Mouse (Mus musculus) testis, adult 2 months (tissue): ENCODE results near the gene Adam15.

Source experiments
- CTCF ChIP-seq: fragments of 200-500 bp; IDR thresholded peaks from 2 replicates; pipeline ENCODE4 v1.5.1; 2012; ENCODE audit warnings: low read depth, mild to moderate bottlenecking, inconsistent platforms, low read length, moderate library complexity; ENCODE audit not compliant: control insufficient read depth, insufficient read depth, insufficient replicate concordance
- POLR2A ChIP-seq: fragments of 200-500 bp; IDR thresholded peaks from 2 replicates; pipeline ENCODE4 v1.6.1; 2012; ENCODE audit warnings: low read depth, mild to moderate bottlenecking, inconsistent platforms, low read length, moderate library complexity; ENCODE audit not compliant: control insufficient read depth

- no peak for TF ChIP-seq CTCF
- no peak for TF ChIP-seq POLR2A
These were observed 11.9 kb upstream of the Adam15 start, which contains the start of gene Dcst2 for GRCm38 (mm10) chr3:89361675-89362074.
